Mouse (Mus musculus) right cerebral cortex, adult 18-20 months (tissue): Measurements from ENCODE around the gene Aldh1l1.

Source experiments
- DNase-seq: peaks from one replicate; pipeline ENCODE4 v3.0.0; 2022; ENCODE audit warnings: mixed read lengths

Aldh1l1 gene

DNA sequence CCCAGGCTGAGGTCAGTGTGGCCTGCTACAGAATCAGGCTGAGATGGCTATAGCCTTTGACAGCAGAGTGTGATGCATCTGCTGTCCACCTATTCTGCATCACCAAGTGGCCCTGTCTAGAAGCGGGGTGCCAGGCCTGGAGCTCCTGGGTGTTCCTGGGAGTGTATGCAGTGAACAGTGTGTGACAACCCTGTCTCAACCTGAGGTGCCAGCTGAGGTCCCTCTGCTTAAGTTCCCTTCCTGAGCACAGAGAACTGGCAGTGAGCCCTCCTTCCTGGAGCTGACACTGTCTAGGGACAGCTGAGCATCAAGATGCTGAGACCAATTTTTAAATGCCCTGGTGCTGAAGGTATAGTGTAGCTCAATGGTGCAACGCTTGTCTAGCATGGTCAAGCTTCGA, 13.5 kb upstream of the Aldh1l1 start:
- DNase-seq = no peak

GRCm38 (mm10) chr6:90473630-90474360, 12.4 kb upstream of the Aldh1l1 start:
- DNase-seq = no peak

- no peak for DNase-seq
Observed at GRCm38 (mm10) chr6:90474361-90474750, 11.9 kb upstream of the Aldh1l1 start.

GRCm38 (mm10) chr6:90475176-90475853, 10.9 kb upstream of the Aldh1l1 start:
- no peak for DNase-seq

DNA sequence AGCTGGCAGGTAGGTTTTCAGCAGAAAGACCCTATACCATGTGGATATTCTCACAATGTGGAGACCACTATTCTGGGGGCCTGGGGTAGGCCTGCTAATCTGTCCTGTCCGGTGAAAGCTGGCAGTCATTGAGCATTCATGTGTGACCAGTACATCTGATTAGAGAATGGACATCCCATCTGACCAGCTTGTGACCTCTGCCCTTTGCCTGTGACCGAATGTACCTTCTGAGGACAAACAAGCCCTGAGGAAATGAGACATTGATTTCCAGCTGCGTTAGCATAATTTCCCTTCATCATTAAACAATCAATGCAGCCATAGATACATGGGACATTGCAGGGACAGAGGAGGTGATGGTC, 10.4 kb upstream of the Aldh1l1 start:
- no peak for DNase-seq

- peak; percentile 74 for DNase-seq
Observed at GRCm38 (mm10) chr6:90476941-90477518, 9.2 kb upstream of the Aldh1l1 start.

DNA sequence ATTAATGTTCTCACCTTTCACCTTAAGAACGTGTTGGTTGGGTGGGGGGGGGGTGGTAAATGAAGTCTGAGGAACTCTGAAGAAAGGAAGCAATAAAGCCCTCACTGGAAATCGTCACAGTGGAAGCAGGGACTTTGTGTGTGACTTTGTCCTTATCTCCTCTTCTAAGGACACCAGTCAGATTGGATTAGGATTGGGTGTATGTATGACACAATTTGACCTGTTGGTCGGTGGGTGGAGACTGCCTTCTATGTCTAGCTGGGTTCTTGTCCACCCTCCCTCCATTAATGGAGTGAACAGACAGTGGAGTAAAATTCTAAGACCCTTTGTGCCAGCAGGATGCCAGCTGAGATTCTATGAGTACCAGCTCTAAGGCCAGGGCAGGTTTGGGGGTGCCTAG, 2.0 kb upstream of the Aldh1l1 start:
- DNase-seq = no peak

GRCm38 (mm10) chr6:90484876-90485275, 1.4 kb upstream of the Aldh1l1 start:
- no peak for DNase-seq

DNA sequence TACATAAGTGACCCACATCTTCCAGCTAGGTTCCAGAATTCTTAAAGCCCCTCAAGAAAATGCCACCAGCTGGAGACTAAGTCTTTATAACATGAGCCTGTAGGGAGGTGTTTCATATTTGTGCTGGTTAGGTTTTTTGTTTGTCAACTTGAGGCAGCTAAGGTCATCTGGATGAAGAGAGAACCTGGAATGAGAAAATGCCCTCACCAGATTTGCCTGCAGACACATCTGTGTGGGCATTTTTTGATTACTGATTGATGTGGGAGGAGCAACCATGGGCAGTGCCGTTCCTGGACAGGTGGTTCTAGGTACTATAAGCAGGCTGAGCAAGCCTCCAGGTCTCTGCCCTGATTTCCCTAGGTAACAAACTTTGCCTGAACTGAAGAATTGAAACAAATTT, 1.3 kb downstream of the Aldh1l1 start:
- DNase-seq = no peak

DNA sequence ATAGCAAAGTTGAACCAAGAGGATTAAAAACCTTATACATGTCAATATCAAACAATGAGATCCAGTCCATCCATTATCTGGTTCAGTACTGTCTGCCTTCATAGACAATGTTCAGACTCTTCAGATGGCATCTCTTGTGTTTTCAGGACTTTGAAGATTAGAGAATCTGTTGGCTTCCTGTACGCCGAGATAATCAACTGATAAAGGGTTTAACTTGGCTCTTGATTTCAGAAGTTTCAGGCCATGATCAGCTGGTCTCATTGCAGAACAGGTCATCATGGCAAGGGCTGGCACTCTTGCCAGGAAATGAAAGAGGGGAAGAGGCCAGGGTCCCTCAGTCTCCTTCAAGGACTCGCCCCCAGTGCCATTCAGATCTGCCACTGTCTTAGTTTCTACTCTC, 3.3 kb downstream of the Aldh1l1 start:
- DNase-seq = no peak

GRCm38 (mm10) chr6:90490976-90491375, 4.7 kb downstream of the Aldh1l1 start:
- no peak for DNase-seq

- DNase-seq = no peak
Observed at GRCm38 (mm10) chr6:90491956-90492744, 5.9 kb downstream of the Aldh1l1 start.

- DNase-seq = no peak
Observed at GRCm38 (mm10) chr6:90494155-90494554, 7.9 kb downstream of the Aldh1l1 start.

- DNase-seq = no peak
Observed at GRCm38 (mm10) chr6:90494566-90494965, 8.3 kb downstream of the Aldh1l1 start.

DNA sequence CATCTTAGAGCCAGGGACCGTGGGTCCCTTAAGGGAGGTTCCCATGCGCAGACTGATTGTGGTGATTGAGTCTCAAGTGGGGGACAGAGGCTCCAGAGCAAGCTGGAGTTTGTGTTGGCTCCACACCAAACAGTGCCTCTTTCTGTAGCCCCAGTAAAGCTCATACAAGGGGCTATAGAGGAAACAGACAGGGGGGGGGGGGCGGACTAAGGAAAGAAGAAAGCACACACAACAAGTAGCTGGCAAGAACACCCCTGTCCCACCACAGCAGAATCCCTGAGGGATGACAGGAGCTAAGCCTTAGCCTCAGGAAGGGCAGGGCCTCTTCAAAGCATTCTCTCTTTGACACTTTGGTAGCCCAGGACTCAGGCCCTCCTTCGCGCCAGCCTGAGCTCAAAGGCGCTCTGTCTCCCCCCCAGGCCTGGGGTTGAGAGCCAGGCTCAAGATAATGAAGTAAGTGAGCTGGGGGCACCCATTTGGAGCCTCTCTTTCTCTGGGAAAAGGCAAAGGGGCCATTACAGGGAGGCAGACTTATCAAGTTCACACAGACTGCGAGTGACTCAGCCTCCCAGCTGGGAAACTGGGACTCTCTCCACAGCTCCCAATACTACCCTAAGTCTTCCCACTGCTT, 9.2 kb downstream of the Aldh1l1 start:
- DNase-seq = no peak

DNA sequence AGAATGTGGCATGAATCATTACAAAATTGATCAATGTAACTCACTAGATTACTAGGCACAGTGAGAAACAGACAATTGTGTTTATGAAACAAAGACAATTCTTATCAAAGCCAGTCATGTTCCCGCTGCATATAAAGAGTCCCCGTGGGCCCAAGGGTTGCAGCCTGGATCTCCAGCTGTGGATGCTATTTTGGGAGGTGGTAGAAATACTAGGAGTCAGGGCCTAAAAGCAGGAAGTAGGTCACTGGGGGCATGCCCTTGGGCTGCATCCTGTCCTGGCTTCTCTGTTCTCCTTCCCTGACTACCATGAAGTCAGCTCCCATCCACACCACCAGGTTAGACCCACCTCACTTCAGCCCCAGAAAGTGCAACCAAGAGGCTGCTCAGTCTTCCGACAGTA, 10.0 kb downstream of the Aldh1l1 start:
- DNase-seq = no peak

GRCm38 (mm10) chr6:90499509-90499908, 13.3 kb downstream of the Aldh1l1 start:
- DNase-seq = no peak

DNA sequence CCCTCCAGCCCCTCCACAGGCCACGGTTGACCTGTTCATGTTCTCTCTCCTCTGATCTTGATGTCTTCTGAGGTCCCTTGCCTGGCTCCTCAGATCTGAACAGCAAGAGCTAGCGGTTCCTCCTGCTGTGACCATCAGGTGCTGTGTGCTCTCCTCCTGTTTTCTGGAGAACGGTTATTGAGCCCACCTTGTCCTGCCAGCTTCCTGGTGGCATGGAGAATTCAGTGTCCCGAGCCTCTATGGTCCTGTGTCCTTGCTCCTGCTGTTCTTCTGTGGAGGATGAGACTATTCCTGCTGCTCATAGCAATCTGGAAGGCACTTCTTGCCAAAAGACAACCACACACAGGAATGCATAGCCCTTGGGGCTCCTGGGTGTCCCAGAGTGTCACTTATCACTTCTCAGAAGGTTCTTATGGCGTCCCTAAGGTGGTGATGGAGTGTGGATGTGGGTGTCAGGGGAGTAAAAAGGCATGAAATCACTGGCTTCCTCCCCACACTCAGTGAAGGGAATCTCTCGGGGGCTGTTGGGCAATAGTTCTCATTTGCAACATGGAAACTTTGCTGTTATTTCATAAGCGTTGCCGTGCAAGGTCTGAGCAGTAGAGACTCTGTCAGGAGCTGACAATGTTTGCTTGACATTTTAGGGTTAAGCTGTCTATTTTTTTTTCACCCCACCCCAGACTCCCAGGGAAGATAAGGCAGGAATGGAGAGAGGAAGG, 15.2 kb downstream of the Aldh1l1 start:
- no peak for DNase-seq

DNA sequence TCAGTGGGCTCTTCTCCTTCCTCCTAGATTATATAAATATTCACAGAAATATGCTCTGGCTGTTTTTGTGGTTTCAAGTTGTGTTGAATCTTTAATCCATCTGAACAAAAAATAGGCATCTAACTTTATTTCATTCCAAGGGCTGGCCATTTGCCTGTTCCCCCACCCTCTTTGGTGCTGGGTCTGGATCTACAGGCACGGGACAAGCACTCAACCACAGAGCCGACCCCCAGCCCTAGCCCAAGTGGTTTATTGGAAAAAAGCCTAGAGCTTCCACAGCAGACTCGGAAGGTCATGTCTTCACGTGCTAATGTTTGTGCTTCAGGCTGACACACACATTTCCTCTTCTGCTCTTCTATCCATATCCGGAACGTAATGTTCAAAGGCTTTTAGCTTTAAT, 19.7 kb downstream of the Aldh1l1 start:
- DNase-seq = no peak

DNA sequence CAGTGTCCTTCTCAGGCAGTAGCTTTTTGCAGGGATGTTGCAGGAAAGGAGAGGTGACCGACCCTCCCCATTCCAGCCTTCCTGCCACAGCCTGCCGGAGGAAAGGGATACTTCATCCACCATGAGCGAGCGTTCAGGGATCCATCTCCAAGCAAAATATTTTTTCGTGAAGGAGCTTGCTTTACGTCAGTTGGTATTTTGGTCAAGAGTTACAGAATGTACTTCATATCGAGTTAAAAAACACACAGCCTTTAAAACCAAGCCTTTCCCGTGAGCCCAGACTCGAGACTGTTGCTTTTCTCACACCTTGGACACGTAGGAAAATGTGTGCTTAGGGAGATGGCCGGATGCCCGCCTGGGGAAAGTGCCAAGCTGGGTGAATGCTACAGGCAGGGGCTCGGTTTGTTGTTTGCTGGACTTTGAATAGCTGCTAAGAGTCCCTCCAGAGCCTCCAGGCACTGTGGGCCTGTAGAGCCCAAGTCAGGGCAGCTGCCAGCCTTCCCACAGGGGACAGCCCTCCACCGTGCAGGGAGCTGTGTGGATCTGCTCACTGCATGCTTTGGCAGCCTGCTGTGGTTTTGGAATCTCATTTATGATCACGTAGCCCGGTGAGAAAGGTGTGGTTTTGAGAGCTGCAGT, 20.6 kb downstream of the Aldh1l1 start:
- peak; percentile 84 for DNase-seq

DNA sequence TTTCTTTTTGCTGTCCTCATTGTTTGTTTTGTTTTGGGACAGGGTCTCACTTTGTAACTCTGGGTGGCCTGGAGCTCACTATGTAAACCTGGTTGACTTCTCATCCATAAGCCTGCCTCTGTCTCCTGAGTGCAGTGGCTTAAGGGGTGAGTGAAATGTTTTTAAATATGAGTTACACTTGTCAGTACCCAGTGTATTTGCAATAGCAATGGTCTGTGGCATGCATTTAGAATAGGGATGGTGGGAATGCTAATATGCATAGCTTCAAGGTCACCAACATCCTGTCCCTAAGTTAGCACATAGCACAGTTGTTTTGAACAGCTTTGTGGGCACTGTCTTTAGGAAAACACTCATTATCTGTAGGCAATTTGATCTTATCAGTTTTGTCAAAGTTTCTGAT, 21.2 kb downstream of the Aldh1l1 start:
- no peak for DNase-seq

GRCm38 (mm10) chr6:90508197-90508624, 22.0 kb downstream of the Aldh1l1 start:
- peak; percentile 33 for DNase-seq
